Mouse (Mus musculus) spleen, embryonic (tissue): ENCODE results near the gene Spata21.
"Not testable (repeated sequence)": the region's sequence is repeated elsewhere in the genome, so short reads cannot be mapped to it uniquely, and the experiment has no call there.

ENCODE experiments used
- CTCF ChIA-PET: fragments of 350-600 bp; sonication (Branson Sonifier 250); formaldehyde crosslinking; loops from one replicate; lab custom pipeline; 2022; lab: Charles Lee

The Spata21 gene

GRCm38 (mm10) chr4:141123065-141123464 is 34.9 kb downstream of the Spata21 start:
- CTCF ChIA-PET: no interaction called here

- CTCF ChIA-PET: no interaction called here
Observed at GRCm38 (mm10) chr4:141129190-141129710, 41.1 kb downstream of the Spata21 start.

- CTCF ChIA-PET: no interaction called here
Observed at GRCm38 (mm10) chr4:141130704-141131342, 42.7 kb downstream of the Spata21 start.

- CTCF ChIA-PET: no interaction called here
Observed at GRCm38 (mm10) chr4:141131531-141132061, 43.5 kb downstream of the Spata21 start.

GRCm38 (mm10) chr4:141132191-141132590 is 44.1 kb downstream of the Spata21 start:
- CTCF ChIA-PET: no interaction called here

GRCm38 (mm10) chr4:141133227-141133626 is 45.1 kb downstream of the Spata21 start:
- CTCF ChIA-PET: interaction anchor here (0.6 kb wide), 1 partner anchor 368 kb away, joined by 3 read pairs; no protein-coding TSS in a partner anchor

- CTCF ChIA-PET: no interaction called here
Observed at GRCm38 (mm10) chr4:141134031-141134441, 45.9 kb downstream of the Spata21 start.

GRCm38 (mm10) chr4:141134751-141135530 is 46.8 kb downstream of the Spata21 start:
- CTCF ChIA-PET: interaction anchor here (1.0 to 1.2 kb wide), 2 partner anchors 13 to 14 kb away, joined by 3 to 6 read pairs; partner anchors contain the start of gene Fbxo42

GRCm38 (mm10) chr4:141136126-141136525 is 48.0 kb downstream of the Spata21 start:
- CTCF ChIA-PET: interaction anchor here (1.2 kb wide), 1 partner anchor 15 kb away, joined by 6 read pairs; no protein-coding TSS in a partner anchor

GRCm38 (mm10) chr4:141137740-141138139 is 49.6 kb downstream of the Spata21 start:
- CTCF ChIA-PET: not testable (repeated sequence)

- CTCF ChIA-PET: no interaction called here
Observed at GRCm38 (mm10) chr4:141138425-141139115, 50.4 kb downstream of the Spata21 start.

- CTCF ChIA-PET: interaction anchor here (0.6 kb wide), 1 partner anchor 60 kb away, joined by 4 read pairs; no protein-coding TSS in a partner anchor
Observed at GRCm38 (mm10) chr4:141139116-141139970, 51.2 kb downstream of the Spata21 start, which contains the start of gene Szrd1. TSS of gene Szrd1 (minus strand) at chr4:141139775.

GRCm38 (mm10) chr4:141140354-141140753 is 52.2 kb downstream of the Spata21 start:
- CTCF ChIA-PET: interaction anchor here (0.6 kb wide), 1 partner anchor 118 kb away, joined by 5 read pairs; no protein-coding TSS in a partner anchor

- CTCF ChIA-PET: no interaction called here
Observed at GRCm38 (mm10) chr4:141140967-141141366, 52.8 kb downstream of the Spata21 start.

- CTCF ChIA-PET: no interaction called here
Observed at GRCm38 (mm10) chr4:141142285-141142811, 54.2 kb downstream of the Spata21 start.

GRCm38 (mm10) chr4:141145124-141145523 is 57.0 kb downstream of the Spata21 start:
- CTCF ChIA-PET: interaction anchor here (0.5 kb wide), 1 partner anchor 85 kb away, joined by 3 read pairs; the partner anchor contains the start of gene Crocc

- CTCF ChIA-PET: no interaction called here
Observed at GRCm38 (mm10) chr4:141146491-141147033, 58.4 kb downstream of the Spata21 start.

GRCm38 (mm10) chr4:141147112-141148008 is 59.2 kb downstream of the Spata21 start, which contains the start of gene Fbxo42:
TSS of gene Fbxo42 (plus strand) at chr4:141147913.
- CTCF ChIA-PET: interaction anchor here (0.6 to 1.3 kb wide), 2 partner anchors 12 to 15 kb away, joined by 3 read pairs; no protein-coding TSS in a partner anchor
